Mouse (Mus musculus) MEL (cell line): ENCODE results near the gene Il16. TPM values are rescaled to one million over a fixed set of nuclear protein-coding genes. Genes with fewer than 3 reads are reported as not detected.
A peak's percentile ranks its signal among the peaks of the same experiment; 100 is the strongest.

Source experiments
- DNase-seq: peaks from one replicate; pipeline ENCODE4 v3.0.0; 2011; ENCODE audit warnings: low read depth, low spot score
- H3K27ac ChIP-seq: 2 replicates; pipeline ENCODE4 v1.5.1; 2012; ENCODE audit warnings: low read depth, mild to moderate bottlenecking, control low read depth, low read length, moderate library complexity; ENCODE audit not compliant: control insufficient read depth
- H3K27me3 ChIP-seq, 2 experiments: fragments of 150-350 bp in 1 of 2; sonication (generic) in 1 of 2; 2 replicates each; pipeline ENCODE4 v1.6.1; 2012; ENCODE audit warnings: low read length in 2 of 2, mild to moderate bottlenecking in 2 of 2, improper control_type of control experiment in 1 of 2, moderate library complexity in 1 of 2; ENCODE audit not compliant: insufficient read depth in 2 of 2, control insufficient read depth in 1 of 2
- H3K36me3 ChIP-seq, 2 experiments: 2 replicates each; pipeline ENCODE4 v1.6.1; 2012 to 2014; ENCODE audit warnings: low read length in 2 of 2, improper control_type of control experiment in 1 of 2, inconsistent platforms in 1 of 2, mild to moderate bottlenecking in 1 of 2; ENCODE audit not compliant: insufficient read depth in 2 of 2, control insufficient read depth in 1 of 2
- H3K4me1 ChIP-seq, 2 experiments: fragments of 150-350 bp in 1 of 2; sonication (generic) in 1 of 2; 2 replicates each; pipeline ENCODE4 v1.6.1; 2012; ENCODE audit warnings: low read length in 2 of 2, improper control_type of control experiment in 1 of 2, mild to moderate bottlenecking in 1 of 2; ENCODE audit not compliant: insufficient read depth in 2 of 2, control insufficient read depth in 1 of 2
- H3K4me3 ChIP-seq, 2 experiments: fragments of 150-350 bp in 1 of 2; sonication (generic) in 1 of 2; 2 replicates each; pipeline ENCODE4 v1.5.1; 2012; ENCODE audit warnings: low read depth in 2 of 2, low read length in 2 of 2, mild to moderate bottlenecking in 2 of 2, moderate library complexity in 2 of 2, control low read depth in 1 of 2, improper control_type of control experiment in 1 of 2; ENCODE audit not compliant: control insufficient read depth in 1 of 2, insufficient read depth in 1 of 2
- H3K79me2 ChIP-seq: 2 replicates; pipeline ENCODE4 v1.6.1; 2012; ENCODE audit warnings: mild to moderate bottlenecking, low read length, moderate library complexity; ENCODE audit not compliant: control insufficient read depth, poor library complexity, insufficient read depth
- H3K9ac ChIP-seq: 2 replicates; pipeline ENCODE4 v1.6.1; 2012; ENCODE audit warnings: low read depth, mild to moderate bottlenecking, control low read depth, low read length, moderate library complexity; ENCODE audit not compliant: control insufficient read depth, poor library complexity, severe bottlenecking
- H3K9me3 ChIP-seq: fragments of 150-350 bp; sonication (generic); replicated peaks from 2 replicates; pipeline ENCODE4 v1.6.1; 2012; ENCODE audit warnings: mild to moderate bottlenecking, low read length, improper control_type of control experiment, moderate library complexity; ENCODE audit not compliant: insufficient read depth
- CTCF ChIP-seq, 3 experiments: IDR thresholded peaks in 2 of 3; conservative IDR thresholded peaks in 1 of 3; 2 replicates each; pipeline ENCODE4 v1.5.1; 2011 to 2012; ENCODE audit warnings: low read length in 3 of 3, low read depth in 2 of 3, mild to moderate bottlenecking in 2 of 3, improper control_type of control experiment in 1 of 3, inconsistent platforms in 1 of 3, mixed read lengths in 1 of 3, moderate library complexity in 1 of 3; ENCODE audit not compliant: control insufficient read depth in 1 of 3, insufficient read depth in 1 of 3, poor library complexity in 1 of 3, severe bottlenecking in 1 of 3
- E2F4 ChIP-seq: IDR thresholded peaks from 2 replicates; pipeline ENCODE4 v1.6.1; 2011; ENCODE audit warnings: low read depth, low read length, improper control_type of control experiment, borderline replicate concordance
- ELF1 ChIP-seq: IDR thresholded peaks from 2 replicates; pipeline ENCODE4 v1.6.1; 2014; ENCODE audit warnings: low read depth, mild to moderate bottlenecking, inconsistent platforms, low read length, improper control_type of control experiment, moderate library complexity
- ETS1 ChIP-seq: IDR thresholded peaks from 2 replicates; pipeline ENCODE4 v1.6.1; 2012; ENCODE audit warnings: low read depth, mild to moderate bottlenecking, inconsistent platforms, low read length, improper control_type of control experiment, moderate library complexity
- HCFC1 ChIP-seq: IDR thresholded peaks from 2 replicates; pipeline ENCODE4 v1.6.1; 2012; ENCODE audit warnings: low read depth, mild to moderate bottlenecking, inconsistent platforms, low read length, improper control_type of control experiment, moderate library complexity
- MAFK ChIP-seq: IDR thresholded peaks from 2 replicates; pipeline ENCODE4 v1.6.1; 2011; ENCODE audit warnings: low read depth, mild to moderate bottlenecking, low read length, improper control_type of control experiment, borderline replicate concordance
- MAX ChIP-seq: IDR thresholded peaks from 2 replicates; pipeline ENCODE4 v1.6.1; 2011; ENCODE audit warnings: low read length, improper control_type of control experiment
- MAZ ChIP-seq: IDR thresholded peaks from 2 replicates; pipeline ENCODE4 v1.6.1; 2012; ENCODE audit warnings: low read depth, mild to moderate bottlenecking, inconsistent platforms, low read length, improper control_type of control experiment
- MXI1 ChIP-seq: IDR thresholded peaks from 2 replicates; pipeline ENCODE4 v1.6.1; 2011; ENCODE audit warnings: mild to moderate bottlenecking, low read depth, low read length, improper control_type of control experiment
- MYC ChIP-seq: IDR thresholded peaks from 2 replicates; pipeline ENCODE4 v1.6.1; 2011; ENCODE audit warnings: low read depth, mild to moderate bottlenecking, low read length, improper control_type of control experiment, moderate library complexity
- NELFE ChIP-seq: IDR thresholded peaks from 2 replicates; pipeline ENCODE4 v1.6.1; 2011; ENCODE audit warnings: low read depth, low read length, improper control_type of control experiment
- POLR2AphosphoS2 ChIP-seq: IDR thresholded peaks from 2 replicates; pipeline ENCODE4 v1.6.1; 2011; ENCODE audit warnings: low read length, improper control_type of control experiment
- POLR2AphosphoS5 ChIP-seq: IDR thresholded peaks from 2 replicates; pipeline ENCODE4 v1.6.1; 2012; ENCODE audit warnings: low read depth, borderline replicate concordance, mild to moderate bottlenecking, inconsistent platforms, low read length, moderate library complexity, mixed read lengths
- RAD21 ChIP-seq: IDR thresholded peaks from 2 replicates; pipeline ENCODE4 v1.6.1; 2011; ENCODE audit warnings: mild to moderate bottlenecking, low read depth, low read length, improper control_type of control experiment
- SMC3 ChIP-seq: IDR thresholded peaks from 2 replicates; pipeline ENCODE4 v1.6.1; 2011; ENCODE audit warnings: low read depth, low read length, improper control_type of control experiment
- TBP ChIP-seq: IDR thresholded peaks from 2 replicates; pipeline ENCODE4 v1.8.0; 2011; ENCODE audit warnings: low read depth, low read length, improper control_type of control experiment
- USF1 ChIP-seq: IDR thresholded peaks from 2 replicates; pipeline ENCODE4 v1.6.1; 2014; ENCODE audit warnings: low read depth, mild to moderate bottlenecking, inconsistent platforms, low read length, improper control_type of control experiment, moderate library complexity
- USF2 ChIP-seq, 2 experiments: IDR thresholded peaks; 2 replicates each; pipeline ENCODE4 v1.6.1; 2011 to 2012; ENCODE audit warnings: improper control_type of control experiment in 2 of 2, low read length in 2 of 2, borderline replicate concordance in 1 of 2, inconsistent platforms in 1 of 2, low read depth in 1 of 2, mild to moderate bottlenecking in 1 of 2; ENCODE audit not compliant: insufficient read depth in 1 of 2
- ZC3H11A ChIP-seq: IDR thresholded peaks from 2 replicates; pipeline ENCODE4 v1.6.1; 2012; ENCODE audit warnings: low read depth, mild to moderate bottlenecking, inconsistent platforms, low read length, improper control_type of control experiment
- ZMIZ1 ChIP-seq: IDR thresholded peaks from 2 replicates; pipeline ENCODE4 v1.6.1; 2012; ENCODE audit warnings: low read depth, mild to moderate bottlenecking, inconsistent platforms, low read length, improper control_type of control experiment, moderate library complexity
- polyA plus RNA-seq, 2 experiments: library from polyadenylated mRNA; stranded (reverse) in 1 of 2; unstranded in 1 of 2; fragments of >175 nt in 1 of 2; fragments of >200 nt in 1 of 2; gene quantifications; 2 replicates each; pipeline versions ENCODE4 v1.2.1 to v1.2.4; 2012; ENCODE audit warnings: low replicate concordance in 2 of 2, low read depth in 1 of 2; ENCODE audit not compliant: insufficient read length in 2 of 2, insufficient read depth in 1 of 2, missing spikeins in 1 of 2
- total RNA-seq: library from RNA; depleted of rRNA; stranded (reverse); fragments of 300-350 nt; gene quantifications from 2 replicates; pipeline ENCODE4 v1.2.3, GENCODE M21; 2012

Il16 gene
- total and polyA plus RNA-seq, 3 experiments, result 0.04 to 0.10 TPM; not detected in 1

DNA sequence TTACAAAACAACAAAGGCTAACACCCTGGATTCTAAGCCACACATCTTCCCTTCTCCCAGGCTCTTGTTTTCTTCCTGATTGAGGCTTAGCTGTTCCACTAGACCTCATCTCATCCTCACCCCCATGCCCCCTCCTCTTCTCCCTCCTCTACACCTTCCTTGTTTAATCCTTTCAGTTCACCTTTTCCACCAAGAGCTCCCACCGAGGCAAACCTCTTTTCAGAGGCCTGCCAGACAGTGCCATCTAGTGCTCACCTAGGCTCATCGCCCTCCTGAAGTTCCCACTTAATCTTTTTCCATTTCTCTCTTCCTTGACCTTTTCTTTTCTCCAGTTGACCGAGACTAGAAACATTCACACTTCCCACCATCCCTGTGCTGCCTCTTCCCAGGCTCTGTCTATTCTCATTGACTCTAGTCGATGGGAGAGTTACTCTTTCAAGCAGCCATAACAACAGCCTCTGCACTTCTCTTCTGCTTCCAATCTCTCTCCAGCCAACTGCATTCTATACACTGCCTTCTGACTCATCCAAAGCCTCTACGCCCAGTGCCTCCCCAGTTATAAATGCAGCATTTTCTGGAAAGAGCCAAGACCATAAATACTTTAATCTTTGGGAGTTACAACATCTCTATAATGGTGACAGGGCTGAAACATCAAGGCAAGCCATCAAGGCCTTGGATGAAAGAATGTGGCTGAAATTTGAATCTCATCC lies 69.8 kb downstream of the Il16 start:
- no peak overlapping the region for H3K27ac ChIP-seq
- no peaks in the 10 kb centered on the region for H3K79me2 ChIP-seq
- H3K36me3 ChIP-seq, result no peaks in the 10 kb centered on the region
- H3K27me3 ChIP-seq, result no peaks in the 10 kb centered on the region; a peak in 1 of 4 replicates
- peak; percentile 19 for DNase-seq
- H3K9ac ChIP-seq, result no peak overlapping the region
- no peaks in the 10 kb centered on the region for H3K4me1 ChIP-seq
- no peaks in the 10 kb centered on the region for H3K9me3 ChIP-seq
- H3K4me3 ChIP-seq, result no peak overlapping the region
- TF ChIP-seq CTCF (IDR thresholded peaks at IDR 0.05 in 2 of 3, conservative IDR thresholded peaks at IDR 0.05 in 1 of 3; ENCODE audit: control insufficient read depth in 1 of 3, insufficient read depth in 1 of 3, low read depth in 2 of 3, low read length in 3 of 3, poor library complexity in 1 of 3, severe bottlenecking in 1 of 3), result peak; percentile 30 to 67 (median 60)
- no peak for TF ChIP-seq USF2 (IDR thresholded peaks at IDR 0.05; ENCODE audit: borderline replicate concordance in 1 of 2, insufficient read depth in 1 of 2, low read depth in 1 of 2, low read length in 2 of 2)
- TF ChIP-seq ZC3H11A, result peak; percentile 36
- peak; percentile 55 for TF ChIP-seq SMC3
- no peak for TF ChIP-seq MYC
- peak; percentile 62 for TF ChIP-seq RAD21

DNA sequence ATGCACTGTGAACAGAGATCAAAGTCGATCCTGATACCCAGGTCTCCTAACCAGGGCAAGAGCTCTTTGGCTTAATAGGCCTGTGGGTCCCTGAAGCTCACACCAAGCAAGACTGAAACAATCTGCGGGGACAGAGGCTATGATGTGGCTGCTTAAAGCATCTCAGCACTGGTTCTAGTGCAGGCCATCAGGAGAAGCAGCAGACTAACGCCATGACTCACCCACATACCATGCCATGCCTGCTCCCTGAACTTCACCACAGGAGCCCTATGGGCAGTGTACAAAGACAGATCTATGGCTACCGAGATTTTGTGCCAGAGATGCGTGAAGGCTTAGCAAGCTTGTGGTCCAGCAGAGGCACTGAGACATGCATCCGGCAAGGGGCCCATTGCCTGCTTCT lies 74.0 kb downstream of the Il16 start:
- no peak for DNase-seq
- Histone ChIP-seq H3K9me3 (no peaks in the 10 kb centered on the region), H3K27me3 (no peaks in the 10 kb centered on the region), H3K9ac (no peak overlapping the region), H3K27ac (no peak overlapping the region), H3K79me2 (no peaks in the 10 kb centered on the region), H3K4me1 (no peaks in the 10 kb centered on the region), H3K36me3 (no peaks in the 10 kb centered on the region), H3K4me3 (no peak overlapping the region)
- TF ChIP-seq ZMIZ1 (no peak), ETS1 (no peak), TBP (no peak), MAZ (no peak), MXI1 (no peak), HCFC1 (no peak), E2F4 (no peak), NELFE (no peak), SMC3 (no peak), RAD21 (no peak), MAX (no peak), MAFK (no peak), POLR2AphosphoS2 (no peak), ELF1 (no peak), USF1 (no peak), POLR2AphosphoS5 (no peak)
